Mouse (Mus musculus) heart, adult 2 months (tissue): Measurements from ENCODE around the gene Fut2.

Experiments
- CTCF ChIP-seq: fragments of 200-600 bp; IDR thresholded peaks from 2 replicates; pipeline ENCODE4 v1.8.1; 2022; ENCODE audit warnings: antibody characterized with exemption, mild to moderate bottlenecking, moderate library complexity
- EP300 ChIP-seq: fragments of 200-500 bp; IDR thresholded peaks from 2 replicates; pipeline ENCODE4 v1.6.1; 2011; ENCODE audit warnings: low read depth, low read length, control low read depth; ENCODE audit not compliant: insufficient read depth
- POLR2A ChIP-seq: fragments of 200-500 bp; IDR thresholded peaks from 2 replicates; pipeline ENCODE4 v1.6.1; 2011; ENCODE audit warnings: mild to moderate bottlenecking, low read depth, low read length, control low read depth; ENCODE audit not compliant: insufficient read depth

GRCm38 (mm10) chr7:45702316-45702715, 36.1 kb upstream of the Fut2 start:
- TF ChIP-seq POLR2A (no peak), CTCF (no peak), EP300 (no peak)
